ENCODE assay signal across 8 mouse cellular contexts in the genomic region with DNA sequence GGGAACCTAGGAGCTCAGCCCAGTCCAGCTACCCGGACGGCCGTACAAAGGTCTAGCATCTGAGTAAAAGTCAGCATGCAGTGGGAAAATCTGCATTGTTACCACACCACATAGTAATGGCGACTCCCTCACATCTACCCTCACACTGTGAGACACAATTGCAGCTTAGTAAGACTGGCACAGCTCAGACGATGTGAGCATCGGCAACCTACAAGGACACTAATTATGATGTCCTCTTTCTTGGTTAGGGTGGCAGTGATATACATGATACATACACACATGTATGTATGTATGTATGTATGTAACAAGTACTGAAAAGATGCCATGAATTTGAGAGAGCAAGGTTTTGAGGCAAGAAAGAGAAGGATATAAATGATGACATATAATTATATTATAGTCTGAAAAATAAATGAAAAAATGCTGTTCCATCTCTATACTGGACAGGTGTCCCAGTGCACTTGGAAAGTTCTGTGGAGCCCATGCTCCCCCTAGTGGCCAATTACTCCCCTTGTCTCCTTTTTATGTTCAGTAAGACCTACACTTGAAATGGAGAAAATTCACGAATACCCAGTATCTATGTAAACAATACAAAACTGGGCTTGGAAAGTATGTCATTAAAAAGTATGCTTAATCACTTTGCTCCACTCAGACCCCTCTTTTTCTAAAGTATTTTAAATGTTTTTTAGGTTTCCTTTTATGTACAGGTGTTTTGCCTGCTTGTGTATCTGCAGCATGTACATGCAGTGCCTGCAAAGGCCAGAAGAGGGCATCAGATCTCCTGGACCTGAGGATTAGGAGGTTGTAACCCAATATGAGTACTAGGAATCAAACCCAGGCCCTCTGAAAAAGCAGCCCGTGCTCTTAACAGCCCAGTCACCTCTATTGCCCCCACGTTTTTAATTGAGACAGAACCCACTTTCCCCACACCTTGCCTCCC. TPM values are rescaled to one million over a fixed set of nuclear protein-coding genes. Genes with fewer than 3 reads are reported as not detected.
DNase-seq lines count a peak whose midpoint lies in the region; ATAC-seq and TF ChIP-seq lines count a peak whose summit lies in the region.

No protein-coding gene starts in this region.

- no peaks in the 10 kb centered on the region for H3K4me1 ChIP-seq in hindbrain, embryonic 16.5 days (ENCODE audit: control insufficient read depth, insufficient read depth, low read depth, low read length)

- TF ChIP-seq CTCF in brain, embryonic 14.5 days (IDR thresholded peaks at IDR 0.05; ENCODE audit: borderline replicate concordance, extremely low read depth, insufficient read depth, insufficient read length) = peak; percentile 62; the same call in 1 of the 2 replicates

- H3K4me3 ChIP-seq in hindbrain, embryonic 16.5 days (ENCODE audit: low read length) = no peak overlapping the region

- peak; percentile 85 for ATAC-seq in hindbrain, embryonic 16.5 days

- intact Hi-C loops in left cerebral cortex, postnatal 14 days (cut with DNase I) = loop anchor here (5.0 kb wide), 1 partner anchor 474 kb away; no protein-coding TSS in a partner anchor

- TF ChIP-seq POLR2A in brain, embryonic 14.5 days (IDR thresholded peaks at IDR 0.05; ENCODE audit: borderline replicate concordance, extremely low read depth, insufficient read depth, insufficient read length, poor library complexity, severe bottlenecking) = no peak

- peak; percentile 65 for DNase-seq in urinary bladder, postnatal 14 days (ENCODE audit: low spot score)
- no peak for DNase-seq in urinary bladder, postnatal 10 days (ENCODE audit: low spot score)
- DNase-seq in brain, embryonic 14.5 days (ENCODE audit: low read depth) = peak; percentile 82
- peak; percentile 12 for DNase-seq in fibroblast of lung, adult 2 months (ENCODE audit: low read depth)
- DNase-seq in left cerebral cortex, postnatal 14 days (ENCODE audit: low spot score in 2 of 2) = peak; percentile 70 to 71
- peak; percentile 69 for DNase-seq in naive thymus-derived CD4-positive, alpha-beta T cell, adult 2 months (ENCODE audit: low read depth)
- DNase-seq in yolk sac, embryonic 10.5 days (ENCODE audit: low spot score) = peak; percentile 27

- no peaks in the 10 kb centered on the region for H3K36me3 ChIP-seq in hindbrain, embryonic 16.5 days (ENCODE audit: control insufficient read depth, insufficient read depth, low read length)

- H3K9ac ChIP-seq in hindbrain, embryonic 16.5 days (ENCODE audit: low read depth, low read length) = no peak overlapping the region

- no peak overlapping the region for H3K4me2 ChIP-seq in hindbrain, embryonic 16.5 days (ENCODE audit: low read length)

- H3K9me3 ChIP-seq in hindbrain, embryonic 16.5 days (ENCODE audit: control insufficient read depth, low read length) = no peaks in the 10 kb centered on the region

- WGBS in hindbrain, embryonic 16.5 days = 88% methylated on average over 9 of the region's 9 CpGs

- H3K27me3 ChIP-seq in hindbrain, embryonic 16.5 days (replicated peaks; ENCODE audit: control insufficient read depth, insufficient read depth, low read length) = no peaks in the 10 kb centered on the region

- H3K27ac ChIP-seq in hindbrain, embryonic 16.5 days (ENCODE audit: low read depth, low read length) = no peak overlapping the region

RNA-seq across cellular contexts. Expression of gene Gtf3c3, which starts 57.5 kb away (rescaled TPM):
- polyA plus RNA-seq in brain, embryonic 14.5 days (2012; rRNA removed) = 16.4 and 17.0 TPM in 2 replicates
- 22.2 and 23.6 TPM in 2 replicates for polyA plus RNA-seq in hindbrain, embryonic 16.5 days (2015; fragmentation: Nextera tagmentation; extraction: Ambion mirVana)
- 10 to 100 TPM; 29.4 to 29.5 TPM for total RNA-seq in left cerebral cortex, postnatal 14 days (2021)
